Mouse (Mus musculus) ES-CJ7 (cell line): Measurements from ENCODE around the gene Fzd2.
A peak's percentile ranks its signal among the peaks of the same experiment; 100 is the strongest.
"Not testable (repeated sequence)": the region's sequence is repeated elsewhere in the genome, so short reads cannot be mapped to it uniquely, and the experiment has no call there.

Source experiments
- DNase-seq: peaks from one replicate; pipeline ENCODE4 v3.0.0; 2011; ENCODE audit warnings: low read depth, low spot score

Fzd2 gene

DNA sequence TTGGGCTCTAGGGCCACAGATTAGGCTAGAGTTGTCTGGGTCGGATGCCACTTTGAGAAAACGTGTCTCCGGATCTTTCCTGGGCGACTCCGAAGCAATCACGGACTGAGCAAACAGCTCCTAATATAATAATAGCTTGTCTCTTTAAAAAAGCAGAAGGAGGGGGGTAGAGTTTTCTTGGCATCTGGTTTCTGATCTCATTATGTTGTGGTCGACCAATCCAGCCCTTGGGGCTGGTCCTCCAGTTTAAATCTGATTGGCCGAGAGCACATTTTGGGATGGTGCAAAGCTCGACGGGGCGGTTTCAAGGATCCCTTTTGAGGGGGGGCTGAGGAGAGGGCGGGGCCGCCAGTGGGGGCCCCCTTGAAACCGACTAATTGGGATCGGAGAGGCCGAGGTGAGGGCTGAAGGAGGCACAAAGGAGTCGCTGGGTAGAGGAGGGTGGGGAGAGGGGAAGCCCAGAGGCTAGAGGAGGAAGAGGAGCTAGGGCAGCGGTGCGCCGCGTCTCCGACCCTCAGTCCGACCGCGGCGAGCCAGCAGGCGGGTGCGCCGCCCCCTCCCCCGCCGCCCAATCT lies at the start of gene Fzd2:
Gene Fzd2, plus strand, starts transcription at position 387 of the 575 bp plus-strand sequence.
- DNase-seq, result peak; percentile 96

DNA sequence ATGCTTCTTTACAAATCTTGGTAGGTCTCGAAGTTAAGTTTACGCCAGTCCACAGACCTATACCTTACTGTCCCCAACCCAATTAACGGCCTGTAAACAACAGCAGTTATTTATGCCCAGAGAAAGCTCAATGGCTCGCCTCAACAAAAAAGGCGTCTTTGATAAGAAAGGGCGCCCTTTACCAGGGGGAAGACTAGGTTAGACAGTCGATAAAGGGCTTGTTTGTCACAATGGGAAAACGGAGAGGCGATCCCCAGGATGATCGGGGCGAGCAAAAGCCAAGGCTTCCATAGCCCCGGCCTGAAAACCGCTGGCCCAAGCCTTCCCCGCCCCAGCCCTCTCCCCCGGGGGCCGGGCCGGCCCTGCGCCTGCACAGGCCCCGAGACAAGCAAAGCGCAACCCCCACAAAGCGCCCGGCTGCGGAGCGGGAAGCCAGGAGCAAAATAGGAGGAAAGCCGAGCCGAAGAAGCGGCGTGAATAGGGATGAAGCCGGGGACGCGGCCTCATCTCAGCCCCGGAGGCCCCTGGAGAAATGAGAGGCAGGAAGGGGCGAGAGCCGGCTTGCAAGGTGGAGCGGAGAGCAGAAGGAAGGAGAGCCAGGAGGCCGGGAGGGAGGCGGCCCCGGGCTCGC lies 48.7 kb upstream of the Fzd2 start:
- no peak for DNase-seq

DNA sequence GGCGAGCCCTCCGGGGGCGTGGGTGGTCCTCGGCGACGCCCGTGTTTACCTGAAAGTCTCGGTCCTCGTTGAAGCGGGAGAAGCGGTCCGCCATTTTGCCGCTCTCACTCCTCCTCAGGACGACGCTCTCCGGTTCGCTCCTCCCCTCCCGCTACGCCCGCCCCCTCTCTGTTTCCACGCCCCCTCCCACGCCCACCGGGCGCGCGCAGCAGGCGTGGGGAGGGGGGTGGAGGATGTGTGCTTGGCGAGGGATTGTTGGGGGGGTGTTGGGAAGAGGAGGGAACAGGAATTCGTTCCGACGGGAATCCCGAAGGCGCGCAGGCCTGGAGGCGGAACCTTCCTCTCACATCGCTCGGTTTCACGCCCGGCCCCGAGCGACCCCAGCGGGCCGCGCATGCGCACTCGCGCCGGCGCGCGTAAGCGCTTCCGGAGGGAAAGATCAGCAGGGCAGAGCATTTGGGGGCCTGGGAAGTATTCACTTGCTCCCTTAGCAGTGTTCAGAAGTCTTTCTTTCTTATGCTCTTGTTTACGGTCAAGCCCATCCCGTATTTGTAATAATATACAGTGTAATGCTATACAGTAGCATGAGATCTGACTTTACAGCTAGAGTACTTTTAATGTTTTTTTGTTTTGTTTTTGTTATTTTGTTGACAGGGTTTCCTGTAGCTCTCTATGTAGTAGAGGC lies 48.0 kb upstream of the Fzd2 start, which contains the start of gene Gpatch8:
Gene Gpatch8, minus strand, starts transcription at position 362 of the 685 bp plus-strand sequence.
- DNase-seq, result peak; percentile 99

DNA sequence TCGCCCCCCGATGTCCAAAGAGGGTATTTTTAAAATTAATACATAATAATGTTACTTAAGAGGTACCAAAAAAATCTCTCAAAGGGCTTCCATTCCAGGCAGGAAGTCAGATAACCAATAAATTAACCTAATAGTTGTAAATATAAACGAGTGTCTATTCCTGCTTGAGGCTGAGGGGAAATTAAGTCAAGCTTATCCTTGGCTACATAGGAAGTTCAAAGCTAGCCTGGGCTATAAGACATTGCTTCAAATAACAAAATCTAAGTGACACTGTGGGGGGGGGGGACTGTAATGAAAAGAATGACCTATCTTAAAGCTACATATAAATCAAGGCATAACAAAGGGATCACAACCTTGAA lies 47.5 kb upstream of the Fzd2 start:
- DNase-seq, result no peak

DNA sequence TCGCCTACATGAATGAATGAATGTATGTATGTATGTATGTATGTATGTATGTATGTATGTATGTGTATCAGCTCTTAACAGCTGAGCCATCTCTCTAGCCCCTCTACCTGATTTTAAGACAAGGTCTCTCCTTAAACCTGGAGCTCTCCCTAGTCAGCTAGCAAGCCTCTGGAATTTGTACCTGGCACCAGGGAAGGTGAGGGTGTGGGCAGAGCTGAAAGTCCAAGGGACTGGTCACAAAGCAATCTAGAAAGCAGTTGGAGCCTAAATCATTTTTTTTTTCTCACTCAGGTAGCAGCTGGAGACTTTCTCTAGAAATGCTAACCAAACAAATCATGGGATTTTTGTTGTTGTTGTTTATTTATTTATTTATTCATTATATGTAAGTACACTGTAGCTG lies 46.8 kb upstream of the Fzd2 start:
- DNase-seq, result no peak

DNA sequence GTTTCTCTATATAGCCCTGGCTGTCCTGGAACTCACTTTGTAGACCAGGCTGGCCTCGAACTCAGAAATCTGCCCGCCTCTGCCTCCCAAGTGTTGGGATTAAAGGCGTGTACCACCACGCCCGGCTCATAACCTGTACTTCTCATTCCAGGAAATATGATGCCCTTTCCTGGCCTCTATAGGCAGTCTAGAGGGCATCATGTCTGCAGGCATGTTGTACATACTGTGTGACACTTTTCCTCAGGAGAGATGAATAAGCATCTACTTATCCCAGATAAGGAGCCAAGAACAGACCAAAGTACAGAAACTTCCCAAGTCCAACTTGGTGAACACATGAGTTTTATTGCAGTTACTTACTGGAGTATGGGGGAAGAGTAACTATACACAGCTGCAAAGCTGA lies 45.5 kb upstream of the Fzd2 start:
- no peak for DNase-seq

DNA sequence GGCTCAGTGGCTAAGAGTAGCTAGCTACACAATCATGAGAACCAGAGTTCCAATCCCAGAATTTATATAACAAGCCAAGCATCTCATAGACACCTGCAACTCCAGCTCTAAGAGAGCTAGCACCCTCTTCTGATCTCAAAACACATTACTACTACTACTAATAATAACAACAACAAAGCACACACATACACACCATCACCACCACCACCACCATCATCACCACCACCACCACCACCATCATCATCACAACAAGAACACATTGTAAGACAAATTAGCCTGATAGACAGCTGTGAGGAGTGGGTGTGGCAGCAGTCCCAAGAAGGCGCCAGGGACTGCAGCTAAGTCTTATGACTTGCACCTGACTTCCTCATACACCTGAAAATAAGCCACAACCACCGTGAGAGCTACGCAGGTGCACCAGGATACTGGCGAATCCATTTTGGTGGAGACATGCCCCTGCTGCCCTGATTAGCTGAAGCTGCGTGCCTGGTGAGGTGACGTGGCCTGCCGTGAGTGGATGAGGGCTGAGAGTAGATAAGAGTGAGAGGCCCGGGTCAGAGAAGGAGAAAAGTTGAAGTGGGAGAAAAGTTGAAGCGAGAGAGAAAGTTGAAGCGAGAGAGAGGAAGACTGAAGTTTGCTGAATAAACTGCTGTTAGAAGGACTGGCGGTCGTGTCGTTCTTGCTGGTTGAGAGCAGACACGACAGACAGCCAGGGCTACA lies 39.1 kb upstream of the Fzd2 start:
- not testable (repeated sequence) for DNase-seq

DNA sequence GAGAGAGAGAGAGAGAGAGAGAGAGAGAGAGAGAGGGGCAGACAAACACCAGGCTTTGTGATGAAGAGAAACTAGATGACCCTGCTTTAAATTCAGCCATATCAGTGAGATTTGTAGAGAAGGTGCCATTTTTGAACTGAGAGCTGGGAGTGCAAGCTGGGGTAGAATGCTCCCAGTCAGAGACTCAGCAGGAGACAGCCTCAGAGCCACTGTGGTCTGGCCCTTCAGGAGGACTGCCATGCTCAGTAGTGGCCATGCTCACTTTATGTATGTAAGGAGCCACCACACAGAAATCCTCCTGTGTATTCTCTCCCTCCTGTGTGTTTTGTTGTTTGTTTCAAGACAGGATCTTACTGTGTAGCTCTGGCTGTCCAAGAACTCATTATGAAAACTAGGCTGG lies 38.5 kb upstream of the Fzd2 start:
- DNase-seq, result no peak

DNA sequence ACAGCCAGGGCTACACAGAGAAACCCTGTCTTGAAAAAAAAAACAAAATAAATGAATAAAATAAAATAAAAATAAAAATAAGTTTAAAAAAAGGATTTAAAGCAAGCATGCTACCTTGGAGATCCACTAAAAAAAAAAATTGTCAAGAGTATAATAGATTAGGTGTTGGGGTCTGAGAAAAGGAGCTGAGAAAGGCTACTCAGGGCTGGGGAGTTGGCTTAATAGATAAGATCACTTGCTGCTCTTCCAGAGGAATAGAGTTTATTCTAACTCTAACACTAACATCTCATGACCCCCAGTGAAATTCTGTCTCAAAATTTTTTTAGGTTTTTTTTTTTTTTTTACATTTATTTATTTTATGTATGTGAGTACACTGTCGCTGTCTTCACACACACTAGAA lies 37.9 kb upstream of the Fzd2 start:
- no peak for DNase-seq

DNA sequence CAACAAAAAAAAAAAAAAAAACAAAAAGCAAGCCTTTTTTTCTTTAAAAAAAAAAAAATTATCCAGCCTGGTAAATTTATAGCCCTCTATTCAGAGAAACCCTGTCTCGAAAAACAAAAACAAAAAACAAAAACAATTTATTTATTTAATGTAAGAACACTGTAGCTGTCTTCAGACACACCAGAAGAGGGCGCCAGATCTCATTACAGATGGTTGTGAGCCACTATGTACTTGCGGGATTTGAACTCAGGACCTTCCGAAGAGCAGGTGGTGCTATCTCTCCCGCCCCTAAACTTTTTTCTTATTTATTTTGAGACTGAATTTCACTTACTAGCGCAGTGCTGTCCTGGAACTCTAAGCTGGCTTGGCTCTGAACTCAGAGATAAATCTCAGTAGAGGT lies 37.0 kb upstream of the Fzd2 start:
- DNase-seq, result no peak

DNA sequence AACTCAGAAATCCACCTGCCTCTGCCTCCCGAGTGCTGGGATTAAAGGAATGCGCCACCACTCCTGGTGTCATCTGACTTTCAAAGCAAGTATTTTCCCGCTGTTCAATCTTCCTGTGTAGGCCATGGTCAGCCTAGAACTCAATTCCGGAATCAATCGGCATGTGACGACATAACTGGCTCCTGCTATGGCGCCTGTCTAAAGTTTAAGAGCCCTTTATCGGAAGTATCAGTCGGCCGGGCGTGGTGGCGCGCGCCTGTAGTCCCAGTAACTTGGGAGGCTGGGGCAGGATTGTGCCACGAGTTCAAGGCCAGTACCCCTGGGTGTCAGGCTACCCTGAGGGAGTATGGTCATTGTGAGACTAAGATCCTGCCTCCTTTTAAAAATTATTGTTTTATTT lies 36.5 kb upstream of the Fzd2 start:
- peak; percentile 69 for DNase-seq

DNA sequence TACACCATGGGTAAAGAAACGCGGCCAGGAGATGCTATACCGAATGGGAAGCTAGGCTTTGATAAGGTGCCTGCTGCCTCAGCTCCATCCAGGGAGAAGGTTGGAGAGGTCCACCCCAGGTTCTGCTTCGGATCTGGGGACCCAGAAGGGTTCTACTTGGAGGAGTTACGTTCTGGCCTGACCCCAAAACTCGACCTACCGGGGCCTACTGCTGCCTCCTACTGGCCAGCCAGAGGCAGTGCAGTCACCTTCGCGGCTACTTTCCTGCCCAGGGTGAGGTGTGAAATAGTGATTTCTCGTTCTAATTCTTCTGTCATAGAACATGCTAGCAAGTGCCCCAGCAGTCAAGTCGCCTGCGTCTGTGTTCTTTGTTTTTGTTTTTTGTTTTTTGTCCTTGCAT lies 36.0 kb upstream of the Fzd2 start:
- DNase-seq, result peak; percentile 64

DNA sequence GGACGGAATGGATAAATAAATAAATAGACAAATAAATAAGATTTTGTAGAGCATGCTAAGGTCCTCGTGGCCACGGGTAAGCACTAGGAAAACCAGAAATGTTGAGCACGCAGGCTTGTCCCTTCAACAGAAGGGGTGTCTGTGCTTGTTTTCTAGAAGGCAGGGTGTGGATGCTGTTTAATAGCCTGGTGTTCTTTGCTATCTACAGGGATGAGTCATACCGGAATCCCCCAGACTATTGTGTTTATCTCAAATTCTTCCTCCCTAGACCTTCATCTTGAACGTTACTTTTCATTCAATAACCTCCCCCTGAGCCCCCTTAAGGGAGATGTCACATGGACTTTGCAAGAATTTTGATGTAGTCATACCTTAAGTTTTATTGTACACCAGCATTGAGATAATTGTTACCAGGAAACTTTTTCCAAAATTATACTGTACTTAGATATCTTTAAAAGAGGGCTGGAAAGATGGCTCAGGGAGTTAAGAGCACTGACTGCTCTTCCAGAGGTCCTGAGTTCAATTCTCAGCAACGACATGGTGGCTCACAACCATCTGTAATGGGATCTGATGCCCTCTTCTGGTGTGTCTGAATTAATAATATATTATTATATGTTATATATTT lies 35.3 kb upstream of the Fzd2 start:
- DNase-seq, result no peak

DNA sequence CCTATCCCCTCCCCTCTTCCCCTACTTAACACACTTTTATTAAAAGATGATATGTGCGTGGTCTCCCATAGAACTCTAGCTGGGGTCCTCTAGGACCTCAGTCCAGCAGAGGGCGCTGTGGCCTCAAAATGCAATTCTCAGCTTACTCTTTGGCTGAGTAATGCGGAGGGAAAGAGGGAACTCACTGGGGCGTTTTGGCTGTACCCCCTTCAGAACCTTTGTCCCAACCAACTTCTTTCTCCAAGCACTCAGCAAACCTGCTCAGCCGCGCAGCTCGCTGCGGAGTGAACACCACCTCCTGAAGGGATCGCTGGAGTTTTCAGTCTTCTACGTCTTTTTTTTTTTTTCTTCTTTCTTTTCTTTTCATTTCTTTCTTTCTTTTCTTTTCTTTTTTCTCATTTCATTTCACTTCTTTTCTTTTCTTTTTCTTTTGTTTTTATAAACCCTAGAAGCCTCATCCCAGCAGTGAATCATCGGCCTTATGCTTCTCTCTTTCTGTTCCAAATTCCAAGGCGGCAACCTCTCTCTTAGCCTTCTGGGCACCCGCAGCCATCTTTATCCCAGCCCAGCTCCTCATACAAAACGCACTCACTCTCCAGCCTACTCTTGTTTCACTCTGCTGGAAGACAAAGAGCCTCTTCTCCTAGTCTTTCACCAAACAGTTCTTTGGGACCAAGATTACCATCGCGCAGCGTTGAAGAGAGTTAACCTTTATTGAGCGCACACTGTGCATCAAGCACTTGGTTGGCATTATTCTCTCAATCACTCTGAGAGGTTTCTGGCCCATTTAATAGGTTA lies 31.1 kb upstream of the Fzd2 start:
- peak; percentile 88 for DNase-seq

DNA sequence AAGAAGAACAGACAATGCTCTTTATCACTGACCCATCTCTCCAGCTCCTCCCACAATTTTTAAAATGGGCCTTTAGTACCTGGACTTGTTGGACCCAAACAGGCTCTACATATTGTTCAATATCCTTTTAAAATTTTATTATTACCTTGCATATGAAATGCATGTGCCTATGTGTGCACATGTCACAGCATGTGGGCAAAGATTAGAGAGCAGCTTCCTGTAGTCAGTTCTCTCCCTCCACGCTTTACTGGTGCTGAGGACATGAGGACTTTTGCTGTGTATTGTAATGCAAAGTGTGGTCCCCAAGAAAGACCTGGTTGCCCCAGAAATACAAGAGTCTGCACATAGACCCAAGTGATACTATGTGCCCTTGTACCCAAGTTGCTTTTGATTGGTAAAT lies 29.2 kb upstream of the Fzd2 start:
- DNase-seq, result no peak

DNA sequence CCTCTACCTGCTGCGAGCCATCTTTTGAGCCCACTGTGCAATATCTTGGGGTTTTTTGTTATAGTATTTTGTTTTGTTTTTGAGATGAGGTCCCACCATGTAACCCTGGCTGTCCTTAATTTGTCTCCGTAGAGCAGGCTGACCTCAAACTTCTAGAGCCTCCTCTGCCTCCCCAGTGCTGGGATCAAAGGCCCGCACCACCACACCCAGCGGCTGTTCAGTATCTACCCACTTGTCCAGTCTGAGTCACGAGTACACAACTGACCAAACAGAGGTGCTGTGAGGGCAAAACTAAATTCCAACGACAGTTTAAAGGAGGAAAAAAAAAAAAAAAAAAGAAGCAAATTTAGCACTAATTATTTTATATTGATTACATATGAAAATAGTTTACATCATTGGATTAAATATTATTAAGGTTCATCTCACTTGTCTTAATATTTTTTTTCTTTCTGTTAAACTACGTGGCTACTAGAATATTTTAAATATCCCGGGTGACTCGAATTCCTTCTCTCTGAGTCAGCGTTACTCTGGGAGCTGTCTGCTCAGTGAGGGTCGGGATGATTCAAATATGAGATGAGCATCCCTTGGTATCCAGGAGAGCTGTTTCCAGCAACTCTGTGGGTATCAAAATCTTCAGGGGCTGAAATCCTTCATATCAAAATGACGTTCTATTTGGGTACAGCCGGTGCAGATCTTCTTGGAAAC lies 28.0 kb upstream of the Fzd2 start:
- no peak for DNase-seq

DNA sequence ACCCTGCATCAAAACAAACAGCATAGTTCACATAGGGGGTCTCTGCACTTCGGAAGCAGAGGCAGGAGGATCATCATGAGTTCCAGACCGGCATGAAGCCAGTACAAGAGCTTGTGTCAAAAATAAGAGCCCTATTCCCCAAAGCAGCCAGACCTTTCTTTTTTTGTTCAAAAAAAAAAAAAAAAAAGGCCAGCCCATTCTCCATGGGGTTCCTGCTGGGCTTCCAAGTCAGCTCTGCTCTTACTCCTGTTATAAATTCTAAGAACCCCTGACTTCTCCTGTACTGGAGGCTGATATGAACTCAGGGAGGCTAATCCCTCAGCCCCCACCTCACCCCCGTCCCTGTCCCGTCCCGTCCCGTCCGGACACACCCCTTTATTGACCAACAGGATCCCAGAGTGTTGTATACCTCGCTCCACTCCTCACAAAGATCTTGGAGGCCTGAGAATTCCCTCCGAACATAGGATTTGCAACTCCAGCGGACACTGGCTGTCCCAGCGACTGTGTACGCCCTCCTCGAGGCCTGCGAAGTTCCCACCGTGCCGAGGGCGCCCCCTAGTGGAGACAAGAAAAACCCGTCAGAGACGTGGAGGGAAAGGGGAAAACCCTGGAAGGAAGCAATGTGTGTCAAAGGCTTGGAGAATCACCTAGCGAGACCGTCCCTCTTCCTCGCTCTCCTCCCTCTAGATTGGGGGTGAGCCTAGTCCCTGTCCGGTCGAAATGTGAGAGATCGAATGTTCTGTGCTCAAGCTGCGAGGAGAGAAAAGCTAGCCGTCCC lies 25.7 kb upstream of the Fzd2 start:
- peak; percentile 95 for DNase-seq

DNA sequence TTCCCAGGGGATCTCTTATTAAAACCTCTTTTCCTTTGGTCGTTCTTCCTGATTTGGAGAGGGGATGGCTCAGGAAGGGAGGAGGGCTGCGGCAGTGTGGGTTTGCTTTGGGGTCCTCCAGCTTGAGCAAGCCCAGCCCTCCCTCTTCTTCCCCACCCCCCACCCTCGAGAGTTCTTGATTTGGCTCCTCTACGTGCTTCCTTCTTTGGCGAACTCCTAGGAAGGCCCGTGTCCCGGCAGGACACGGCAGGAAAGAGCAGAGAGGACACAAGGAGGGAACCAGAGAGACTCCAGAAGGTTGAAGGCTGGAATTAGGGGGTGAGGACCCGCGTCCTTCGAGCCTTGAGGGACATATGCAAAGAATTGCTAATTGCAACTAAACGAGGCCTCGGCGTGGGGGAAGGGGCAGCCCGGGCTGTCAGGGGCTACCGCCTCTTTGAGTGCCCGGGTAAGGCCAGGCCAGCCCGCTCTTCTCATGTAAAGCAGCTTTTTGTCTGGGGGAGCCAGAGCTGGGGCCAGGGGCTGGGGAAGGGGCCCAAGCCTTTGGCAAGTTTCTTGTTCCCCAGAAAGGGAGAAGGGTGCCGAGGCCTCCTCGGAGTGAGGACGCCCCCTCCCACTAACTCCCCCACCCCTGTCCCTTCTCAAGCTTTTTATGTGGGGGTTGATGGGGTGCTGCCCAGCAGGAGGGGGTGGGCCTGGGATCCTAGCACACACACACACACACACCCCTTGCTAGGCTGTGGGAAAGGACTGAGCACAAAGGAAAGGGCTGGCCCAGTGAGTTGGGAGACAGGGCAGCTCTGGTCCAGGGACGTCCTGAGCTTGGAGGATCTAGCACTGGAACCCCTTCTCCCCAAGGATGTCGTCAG lies 24.8 kb upstream of the Fzd2 start, which contains the start of gene Gm11627:
Gene Gm11627, minus strand, starts transcription at position 297 of the 869 bp plus-strand sequence.
- peak; percentile 81 for DNase-seq

DNA sequence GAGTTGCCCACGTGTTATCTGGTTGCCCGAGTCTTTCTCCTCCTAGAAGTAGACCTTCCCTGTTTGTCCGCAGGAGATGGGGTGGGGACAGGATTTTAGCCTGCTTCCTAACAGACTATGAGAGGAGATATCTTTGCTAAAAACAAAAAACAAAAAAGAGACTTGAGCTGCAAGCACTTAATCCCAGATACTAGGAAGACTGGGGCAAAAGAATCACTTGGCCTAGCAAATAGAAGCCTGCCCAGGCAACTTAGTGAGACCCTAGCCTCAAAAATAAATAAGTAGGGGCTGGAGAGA lies 24.2 kb upstream of the Fzd2 start:
- no peak for DNase-seq
